8 mouse cellular contexts compared by ENCODE assay signal in genomic region chr2:140839880-140840279, GRCm38 (mm10).
A peak's percentile ranks its signal among the peaks of the same experiment; 100 is the strongest.
DNase-seq lines count a peak whose midpoint lies in the region; ATAC-seq lines count a peak whose summit lies in the region.
"Had no signal": no experiment of that assay in that cellular context is flagged by ENCODE, and none has a peak within 500 bp of the region (broad histone marks: within the 10 kb centered on the region; RNA-seq: fewer than 3 reads in every experiment).

No protein-coding gene starts in this region.

- no peak overlapping the region for H3K4me3 ChIP-seq in lung, embryonic 15.5 days
- H3K4me3 ChIP-seq: limb, embryonic 12.5 days had no signal

- 25% methylated on average over 3 of the region's 3 CpGs for WGBS in lung, embryonic 15.5 days

- ATAC-seq in lung, embryonic 15.5 days (ENCODE audit: borderline replicate concordance, extremely low read depth, low FRiP score, low TSS enrichment) = peak; percentile 78

- peak overlapping the region; percentile 44 for H3K27ac ChIP-seq in lung, embryonic 15.5 days
- H3K27ac ChIP-seq: limb, embryonic 12.5 days had no signal

- H3K9me3 ChIP-seq in lung, embryonic 15.5 days = no peaks in the 10 kb centered on the region
- H3K9me3 ChIP-seq: limb, embryonic 12.5 days had no signal

- H3K27me3 ChIP-seq in lung, embryonic 15.5 days = no peaks in the 10 kb centered on the region
- H3K27me3 ChIP-seq: limb, embryonic 12.5 days had no signal

- no peaks in the 10 kb centered on the region for H3K36me3 ChIP-seq in lung, embryonic 15.5 days
- H3K36me3 ChIP-seq: limb, embryonic 12.5 days had no signal

- peaks cover 21% of the 10 kb centered on the region for H3K4me1 ChIP-seq in lung, embryonic 15.5 days
- H3K4me1 ChIP-seq: limb, embryonic 12.5 days had no signal

- no peak overlapping the region for H3K4me2 ChIP-seq in lung, embryonic 15.5 days
- H3K4me2 ChIP-seq: limb, embryonic 12.5 days had no signal

- no peak overlapping the region for H3K9ac ChIP-seq in lung, embryonic 15.5 days
- H3K9ac ChIP-seq: limb, embryonic 12.5 days had no signal

- DNase-seq in 3134 (ENCODE audit: extremely low read depth, insufficient read length, low spot score) (peak; percentile 28), 3T3-L1 (ENCODE audit: low read depth, low spot score) (peak; percentile 67)
- peak; percentile 77 to 84 for DNase-seq in cerebellum, postnatal 25 days
- peak; percentile 12 for DNase-seq in kidney, adult 9 months
- DNase-seq in right cerebral cortex, postnatal 4 days = peak; percentile 79
- DNase-seq in thymus, postnatal 4 days = no peak
